Mouse (Mus musculus) megakaryocyte, embryonic 14.5 days (primary cell): ENCODE results near the gene Fads1.

Source experiments
- FLI1 ChIP-seq: IDR thresholded peaks from 2 replicates; pipeline ENCODE4 v1.6.1; 2012; ENCODE audit warnings: low read length, inconsistent platforms, mixed read lengths
- GATA1 ChIP-seq: IDR thresholded peaks from 3 replicates; pipeline ENCODE4 v1.6.1; 2012; ENCODE audit warnings: mixed read lengths, low read length, inconsistent platforms, borderline replicate concordance

- no peak for TF ChIP-seq GATA1
- TF ChIP-seq FLI1, result no peak
These were observed 38.2 kb upstream of the Fads1 start for GRCm38 (mm10) chr19:10144464-10144863.
